Mouse (Mus musculus): Measurements from ENCODE around the gene Elane.

- TF ChIP-seq USF1 (IDR thresholded peaks at IDR 0.05; ENCODE audit: low read depth) (no peak), CTCF (IDR thresholded peaks at IDR 0.05; ENCODE audit: control insufficient read depth, insufficient read depth, insufficient read length) (no peak), MYOG (IDR thresholded peaks at IDR 0.05; ENCODE audit: control insufficient read depth, extremely low read depth, insufficient read length) (no peak), MYOD1 (IDR thresholded peaks at IDR 0.05; ENCODE audit: control insufficient read depth, insufficient read length, low read depth) (no peak), MAX (IDR thresholded peaks at IDR 0.05) (no peak), FOSL1 (IDR thresholded peaks at IDR 0.05; ENCODE audit: insufficient read depth, low read length, poor library complexity, severe bottlenecking) (no peak), CEBPB (IDR thresholded peaks at IDR 0.05; ENCODE audit: low read depth) (no peak)
Measured at GRCm38 (mm10) chr10:79862925-79863324, 23.1 kb upstream of the Elane start.
